Mouse (Mus musculus) hindlimb bud, embryonic 11.5 days (tissue): ENCODE measurements around the gene Krt12.

Experiments
- DNase-seq: peaks from one replicate; pipeline ENCODE4 v3.0.0-alpha.2; 2012; ENCODE audit warnings: low read depth, low spot score; ENCODE audit errors: extremely low spot score

Krt12 gene

DNA sequence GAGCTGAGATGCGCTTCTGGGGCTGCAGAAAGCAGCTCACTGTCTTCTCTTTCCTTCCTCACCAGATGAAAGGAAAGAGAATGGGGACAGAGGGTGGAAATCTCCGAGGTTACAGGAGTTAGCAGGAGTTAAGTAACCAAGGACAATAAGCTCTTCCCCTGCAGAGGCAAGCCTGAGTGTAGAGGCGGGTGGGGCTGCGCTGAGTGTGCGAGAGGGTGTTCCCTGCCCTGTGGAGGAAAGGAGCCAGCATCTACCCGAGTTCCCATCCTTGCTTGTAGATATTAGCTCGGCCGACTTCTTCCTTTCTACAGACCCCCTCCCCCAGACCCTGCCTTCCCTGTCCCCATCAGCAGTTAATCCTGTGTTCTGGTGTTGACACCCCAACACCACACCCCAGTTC lies 23.2 kb downstream of the Krt12 start:
- DNase-seq: no peak

GRCm38 (mm10) chr11:99398084-99398483 lies 24.0 kb downstream of the Krt12 start:
- no peak for DNase-seq

GRCm38 (mm10) chr11:99396661-99397060 lies 25.4 kb downstream of the Krt12 start:
- DNase-seq: no peak

DNA sequence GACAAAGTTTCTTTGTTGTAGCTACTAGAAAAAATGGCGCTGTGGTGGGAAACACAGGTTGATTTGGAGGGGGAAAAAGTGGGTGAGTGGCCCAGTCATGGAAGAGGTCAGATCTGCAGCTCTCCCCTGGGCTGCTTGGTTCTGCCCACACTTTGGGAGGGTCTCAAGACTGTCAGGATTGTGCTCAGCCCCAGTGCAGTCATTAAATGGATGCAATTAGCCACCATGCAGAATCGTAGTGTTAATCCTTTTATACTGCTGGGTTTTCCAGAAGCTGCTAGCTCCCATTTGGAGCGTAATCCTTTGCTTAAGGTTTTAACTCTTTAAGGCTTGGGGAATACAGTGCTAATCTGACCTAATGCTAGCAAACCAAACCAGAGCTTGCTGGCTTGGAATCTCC lies 26.0 kb downstream of the Krt12 start:
- no peak for DNase-seq

DNA sequence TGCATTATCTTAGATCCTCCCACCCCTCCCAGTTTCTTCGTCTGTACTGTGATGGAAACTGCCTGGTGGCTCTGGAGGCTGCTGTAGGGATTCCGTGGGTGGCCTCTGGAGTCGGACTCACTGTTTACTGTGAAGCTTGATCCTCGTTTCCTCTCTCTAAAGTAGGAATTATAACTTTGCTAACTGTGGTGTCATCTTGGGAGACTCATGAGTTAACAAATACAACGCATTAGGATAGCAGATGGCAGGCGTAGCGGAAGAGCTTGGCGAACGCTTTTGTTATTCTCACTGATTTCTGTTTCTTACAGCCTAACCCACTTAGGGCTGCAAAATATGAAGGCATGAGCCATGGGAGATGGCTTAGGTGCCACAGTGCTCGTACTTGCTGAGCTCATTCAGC lies 29.6 kb downstream of the Krt12 start:
- DNase-seq: no peak

DNA sequence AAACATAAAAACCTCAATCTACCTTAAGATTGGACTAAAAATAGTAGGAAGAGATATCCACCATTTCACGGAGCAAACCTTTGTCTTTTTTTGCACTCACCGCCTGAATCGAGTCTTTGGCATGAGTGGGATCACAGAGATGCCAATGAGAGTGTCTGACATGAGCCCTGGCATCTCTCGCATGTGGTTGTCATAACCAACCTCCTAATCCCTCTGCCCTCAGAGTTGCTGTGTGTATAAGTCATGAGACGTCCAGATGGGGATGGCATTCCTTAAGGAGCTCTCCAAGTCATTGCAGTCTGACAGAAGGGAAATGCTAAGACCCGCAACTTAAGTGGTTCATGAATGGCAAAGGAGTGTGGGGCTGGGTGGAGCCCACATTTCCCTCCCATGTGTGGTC lies 30.7 kb downstream of the Krt12 start:
- DNase-seq: no peak

GRCm38 (mm10) chr11:99390866-99391265 lies 31.2 kb downstream of the Krt12 start:
- no peak for DNase-seq

GRCm38 (mm10) chr11:99389264-99389663 lies 32.8 kb downstream of the Krt12 start, which contains the start of gene Krt10:
TSS of gene Krt10 (minus strand) at chr11:99389364.
- no peak for DNase-seq

GRCm38 (mm10) chr11:99388661-99389060 lies 33.4 kb downstream of the Krt12 start:
- no peak for DNase-seq

DNA sequence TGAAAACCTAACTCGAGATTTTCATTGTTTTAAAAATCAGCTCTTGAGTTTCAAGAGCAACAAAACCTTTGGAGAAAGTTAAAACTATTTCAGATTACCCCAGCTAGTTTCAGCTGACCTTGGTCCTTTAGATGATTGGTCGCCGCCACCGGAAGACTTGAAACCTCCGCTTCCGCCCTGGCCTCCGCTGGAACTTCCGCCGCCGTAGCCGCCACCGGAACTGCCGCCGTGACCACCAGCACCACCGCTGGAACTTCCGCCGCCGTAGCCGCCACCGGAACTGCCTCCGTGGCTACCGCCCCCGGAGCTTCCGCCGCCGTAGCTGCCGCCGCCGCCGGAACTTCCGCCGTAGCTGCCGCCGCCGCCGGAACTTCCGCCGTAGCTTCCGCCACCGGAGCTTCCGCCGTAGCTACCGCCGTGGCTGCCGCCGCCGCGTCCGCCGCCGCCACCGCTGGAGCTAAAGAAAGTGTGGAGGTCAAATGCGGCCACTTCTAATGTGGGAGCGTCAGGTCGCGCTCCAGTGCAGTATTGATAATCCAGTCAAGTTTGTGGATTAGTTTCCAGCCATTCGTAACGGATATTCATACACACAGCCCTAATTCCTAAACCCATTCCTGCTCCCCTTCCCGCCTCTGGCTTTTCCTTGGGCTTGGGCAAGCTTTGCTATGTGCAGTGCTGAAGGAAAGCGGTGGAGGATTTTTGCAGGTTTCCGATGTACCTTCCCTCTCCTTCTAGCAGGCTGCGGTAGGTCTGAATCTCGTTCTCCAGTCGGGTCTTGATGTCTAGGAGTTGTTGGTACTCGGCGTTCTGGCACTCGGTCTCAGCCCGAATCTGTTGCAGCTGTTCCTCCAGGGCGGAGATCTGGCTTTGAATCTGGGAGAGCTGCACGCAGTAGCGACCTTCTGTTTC lies 36.0 kb downstream of the Krt12 start:
- no peak for DNase-seq

DNA sequence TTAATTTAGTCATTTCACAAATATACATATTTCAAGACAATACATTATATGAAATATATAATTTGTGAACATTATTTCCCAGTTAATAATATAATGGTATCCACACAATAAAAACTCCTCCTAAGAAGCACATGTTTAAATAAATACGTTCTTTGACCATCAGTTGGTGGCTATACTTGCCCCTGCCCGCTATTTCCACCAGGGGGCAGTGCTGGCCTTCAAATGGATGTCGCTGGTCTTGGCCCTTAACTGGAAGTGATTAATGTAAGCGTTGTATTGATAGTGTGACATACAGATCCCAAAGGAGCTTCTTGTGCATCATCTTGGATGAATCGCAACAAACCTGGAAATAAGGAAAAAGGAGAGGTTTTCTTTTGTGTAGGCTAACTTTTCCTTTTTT lies 42.5 kb downstream of the Krt12 start:
- DNase-seq: no peak

DNA sequence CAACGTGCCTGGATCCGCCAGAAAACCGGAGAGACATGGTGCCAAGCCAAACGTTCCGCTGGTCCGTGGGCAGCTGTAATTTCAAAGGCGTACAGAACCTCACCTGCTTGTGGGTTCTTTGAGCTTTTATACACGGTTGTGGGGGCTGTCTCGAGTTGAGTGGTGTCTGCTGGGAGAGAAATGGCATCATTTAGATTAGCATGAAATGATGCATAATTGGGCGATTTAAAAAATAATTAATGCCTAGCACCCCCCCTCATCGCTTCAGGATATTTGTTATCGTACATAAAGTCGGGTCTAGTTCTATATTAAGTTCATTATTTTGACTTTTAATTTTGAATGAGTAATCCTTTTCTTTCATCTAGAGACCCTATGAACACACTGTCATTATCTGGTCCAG lies 47.3 kb downstream of the Krt12 start, which contains the start of gene Krt28:
Krt28 (minus strand) TSS at position 101 of the 400 bp plus-strand sequence.
- DNase-seq: no peak

GRCm38 (mm10) chr11:99369853-99370451 lies 52.1 kb downstream of the Krt12 start:
- DNase-seq: no peak

GRCm38 (mm10) chr11:99369229-99369628 lies 52.8 kb downstream of the Krt12 start:
- DNase-seq: no peak

GRCm38 (mm10) chr11:99366791-99367190 lies 55.3 kb downstream of the Krt12 start:
- no peak for DNase-seq
